Mouse (Mus musculus): ENCODE data around the gene Atp6v1g3.

DNA sequence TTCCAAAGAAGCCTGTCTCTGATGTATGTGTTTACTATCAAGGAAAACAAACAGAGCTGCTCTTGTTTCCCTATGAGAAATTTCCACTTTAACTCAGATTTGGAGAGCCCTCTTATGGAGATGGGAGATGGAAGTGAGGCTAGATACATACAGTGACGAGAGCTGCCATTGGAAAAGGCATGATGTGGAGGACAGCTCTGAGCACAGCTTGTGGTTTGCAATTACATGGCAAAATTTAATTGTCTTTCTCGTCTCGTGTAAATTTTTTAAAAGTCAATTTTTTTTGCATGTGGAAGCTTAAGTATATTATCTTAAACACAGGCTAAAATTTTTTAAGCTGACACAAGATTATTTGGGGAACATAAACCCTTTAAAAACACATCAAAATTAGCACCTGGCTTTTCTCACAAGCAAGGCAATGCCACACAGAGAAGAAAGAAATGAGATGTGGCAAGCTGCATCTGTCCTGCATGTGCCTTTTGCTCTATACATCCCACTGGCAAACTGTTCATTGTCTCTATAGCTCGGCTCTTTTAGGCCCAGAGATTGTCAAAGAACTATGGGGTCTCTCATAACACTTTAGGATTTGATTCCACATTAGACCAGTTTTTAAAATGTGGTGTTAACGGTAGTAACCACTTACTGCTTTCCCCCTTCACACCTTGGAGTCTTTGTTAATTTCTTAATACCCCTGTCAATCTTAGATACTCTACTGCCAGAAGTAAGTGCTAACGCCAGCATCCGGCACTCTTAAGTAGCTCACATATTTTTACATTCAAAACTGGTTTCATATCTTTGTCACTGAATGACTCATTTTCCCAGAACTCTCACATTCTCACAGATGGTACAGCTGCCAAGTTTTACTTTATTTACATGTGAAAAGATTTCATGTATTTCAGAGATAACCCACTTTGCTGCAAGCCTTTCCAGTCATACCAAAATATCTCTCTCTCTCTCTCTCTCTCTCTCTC lies 16.2 kb downstream of the Atp6v1g3 start:
- TF ChIP-seq CTCF (IDR thresholded peaks at IDR 0.05; ENCODE audit: low read depth), result no peak
- no peak for TF ChIP-seq EP300 (IDR thresholded peaks at IDR 0.05; ENCODE audit: low read depth)

Data from liver, embryonic 14.5 days (tissue).